Mouse (Mus musculus) embryo, embryonic 11 days (tissue): ENCODE data around the gene Prelp.
A peak's percentile ranks its signal among the peaks of the same experiment; 100 is the strongest.

Experiments
- DNase-seq: peaks from one replicate; pipeline ENCODE4 v3.0.0-alpha.2; 2015

Gene Prelp

GRCm38 (mm10) chr1:133933301-133934195, 12.3 kb upstream of the Prelp start:
- no peak for DNase-seq

- no peak for DNase-seq
These were observed 8.8 kb upstream of the Prelp start for GRCm38 (mm10) chr1:133929980-133930379.

- DNase-seq: no peak
These were observed 4.0 kb upstream of the Prelp start for GRCm38 (mm10) chr1:133925223-133925622.

GRCm38 (mm10) chr1:133924141-133924875, 3.1 kb upstream of the Prelp start:
- DNase-seq: peak; percentile 60

DNA sequence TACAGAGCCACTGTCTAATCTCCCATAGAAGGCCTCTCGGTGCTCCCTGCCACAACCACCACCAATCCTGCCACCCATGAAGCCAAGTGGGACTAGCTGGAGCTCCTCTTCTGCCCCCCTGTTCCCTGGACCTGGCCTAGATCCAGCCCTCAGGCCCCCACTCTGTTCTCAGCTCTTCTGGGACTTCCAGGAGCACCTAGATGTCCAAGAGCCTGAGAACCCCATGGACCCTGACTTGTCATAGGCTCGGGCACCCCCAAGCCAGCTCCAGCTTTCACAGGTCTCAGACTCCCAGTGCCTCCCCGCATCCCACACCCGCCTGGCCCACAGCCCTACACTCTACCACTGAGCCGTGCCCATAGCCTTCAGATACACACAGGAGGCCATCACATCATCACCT, 1.9 kb upstream of the Prelp start:
- DNase-seq: no peak

GRCm38 (mm10) chr1:133920876-133921275, 338 bp downstream of the Prelp start:
- DNase-seq: no peak

- DNase-seq: no peak
These were observed 813 bp downstream of the Prelp start for GRCm38 (mm10) chr1:133920401-133920800.

GRCm38 (mm10) chr1:133918088-133918470, 3.1 kb downstream of the Prelp start:
- DNase-seq: no peak

DNA sequence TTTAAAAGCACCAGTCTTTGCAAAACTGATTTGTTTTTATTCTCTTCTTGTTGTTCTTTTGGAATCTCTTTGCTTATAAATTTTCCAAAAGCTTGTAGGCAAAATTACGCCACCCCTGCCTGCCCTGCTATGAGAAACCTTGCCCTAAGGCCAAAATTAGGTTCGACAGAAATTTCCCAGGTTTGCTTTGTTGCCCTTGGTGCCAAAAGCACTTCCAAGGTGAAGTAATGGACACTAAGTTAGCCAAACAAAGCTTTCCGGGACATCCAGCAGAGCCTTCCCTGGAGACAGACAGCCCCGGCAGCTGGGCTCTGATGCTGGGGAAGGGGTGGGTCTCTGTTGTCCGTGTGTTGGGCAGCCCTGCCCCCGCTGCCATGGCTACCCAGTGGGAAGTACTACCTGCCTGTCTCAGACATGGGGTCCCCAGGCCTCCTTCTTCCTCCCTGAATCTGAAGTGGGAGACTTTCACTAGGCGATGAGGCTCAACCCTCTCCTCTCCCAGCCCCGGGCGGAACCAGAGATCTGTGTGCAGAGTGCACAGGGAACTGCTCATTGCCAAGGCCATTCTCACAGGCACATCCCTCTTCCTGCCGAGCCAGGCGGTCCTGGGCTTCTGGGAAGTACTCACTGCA, 3.6 kb downstream of the Prelp start:
- DNase-seq: no peak

GRCm38 (mm10) chr1:133915723-133916355, 5.4 kb downstream of the Prelp start:
- DNase-seq: no peak

- DNase-seq: no peak
These were observed 6.1 kb downstream of the Prelp start for GRCm38 (mm10) chr1:133915115-133915514.

DNA sequence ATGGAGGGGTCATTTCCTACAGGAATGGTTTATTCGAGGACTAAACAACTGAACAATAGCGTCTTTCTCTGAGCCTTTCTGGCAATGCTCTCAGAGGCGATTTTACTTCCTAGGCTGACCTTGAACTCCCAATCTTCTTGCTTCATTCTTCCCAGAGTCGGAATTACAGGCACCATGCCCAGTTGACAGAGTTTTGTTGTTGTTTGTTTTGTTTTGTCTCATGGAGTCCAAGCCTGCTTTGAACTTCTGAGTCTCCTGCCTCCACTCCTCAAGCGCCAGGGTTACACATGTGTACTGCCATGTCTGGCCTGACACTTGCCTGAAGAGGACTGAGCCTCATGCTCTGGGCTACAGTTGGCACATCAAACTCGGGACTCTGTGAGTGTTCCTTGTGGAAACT, 8.2 kb downstream of the Prelp start:
- DNase-seq: no peak

GRCm38 (mm10) chr1:133911456-133911855, 9.8 kb downstream of the Prelp start:
- DNase-seq: peak; percentile 83

DNA sequence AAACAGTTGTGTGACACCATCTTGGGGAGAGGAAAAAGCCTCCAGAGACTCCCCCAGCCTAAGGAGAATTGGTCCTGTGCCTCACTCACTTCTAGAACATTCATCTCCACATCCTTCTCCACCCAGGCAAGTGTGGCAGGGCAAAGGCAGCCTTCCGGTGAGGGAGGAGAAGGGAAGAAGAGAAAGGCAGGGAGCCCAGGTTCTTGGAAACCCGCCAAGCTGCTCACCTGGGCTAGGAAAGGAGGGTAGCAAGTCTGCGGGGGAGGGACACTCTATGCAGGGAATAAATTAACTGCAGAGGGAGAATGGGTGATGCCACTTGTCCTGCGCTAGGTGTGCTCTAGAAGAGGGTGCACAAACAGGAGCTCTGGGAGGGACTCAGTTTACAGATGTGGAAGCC, 10.2 kb downstream of the Prelp start:
- DNase-seq: no peak

- no peak for DNase-seq
These were observed 11.1 kb downstream of the Prelp start for GRCm38 (mm10) chr1:133910108-133910507.

GRCm38 (mm10) chr1:133908659-133909575, 12.3 kb downstream of the Prelp start:
- peak; percentile 53 for DNase-seq

DNA sequence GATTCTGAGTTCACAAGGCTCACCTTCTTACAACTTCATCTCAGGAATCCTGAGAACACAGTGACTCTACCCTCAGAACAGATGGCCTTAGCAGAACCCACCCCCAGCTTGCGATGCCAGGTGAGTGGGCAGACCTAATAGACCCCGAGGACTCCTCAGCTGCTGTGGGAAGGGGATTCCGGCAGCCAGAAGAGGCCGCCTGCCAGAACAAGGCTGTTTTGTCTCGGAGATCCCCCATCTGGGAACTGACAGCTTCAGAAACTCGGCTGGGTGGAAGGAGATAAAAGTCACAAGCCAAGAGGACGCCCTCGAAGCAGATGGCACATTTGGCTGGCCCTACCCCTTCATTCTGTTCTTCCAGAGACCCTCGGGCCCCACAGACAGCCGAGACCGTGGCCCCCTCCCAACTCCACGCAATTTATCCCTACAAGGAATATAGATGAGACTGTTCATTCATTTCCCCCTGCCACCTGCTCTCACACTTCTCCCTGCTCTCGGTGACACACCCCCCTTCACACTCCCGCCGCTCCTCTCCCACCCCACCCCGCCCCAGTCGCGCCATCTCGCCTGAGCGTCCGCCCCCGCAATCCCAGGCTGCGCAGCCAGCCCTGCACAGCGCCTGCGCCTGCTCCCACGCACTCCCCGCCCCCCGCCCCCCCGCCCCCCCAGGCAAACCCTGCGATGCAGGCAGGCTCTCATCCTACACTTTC, 13.1 kb downstream of the Prelp start, which contains the start of gene Optc:
TSS of gene Optc (minus strand) at position 51 of the 710 bp plus-strand sequence.
- peak; percentile 79 for DNase-seq

DNA sequence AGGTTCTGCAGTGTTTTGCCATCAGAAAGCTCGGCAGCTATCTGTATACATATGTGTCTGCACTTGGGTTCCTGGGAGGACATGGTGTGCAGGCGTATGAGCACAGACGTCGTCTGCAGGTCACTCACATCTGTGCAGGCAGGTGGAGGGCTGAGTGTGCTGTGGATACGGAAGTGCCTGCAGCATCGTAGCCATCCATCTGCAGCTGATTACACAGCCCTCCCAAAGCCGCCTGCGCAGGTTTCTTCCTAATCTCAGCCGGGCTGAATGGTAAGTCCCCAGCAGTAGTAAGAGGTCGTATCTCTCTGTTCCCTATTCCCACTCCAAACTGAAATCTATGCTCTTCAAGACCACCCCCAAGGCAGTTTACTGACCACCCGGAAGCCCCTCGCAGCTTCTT, 14.8 kb downstream of the Prelp start:
- no peak for DNase-seq

DNA sequence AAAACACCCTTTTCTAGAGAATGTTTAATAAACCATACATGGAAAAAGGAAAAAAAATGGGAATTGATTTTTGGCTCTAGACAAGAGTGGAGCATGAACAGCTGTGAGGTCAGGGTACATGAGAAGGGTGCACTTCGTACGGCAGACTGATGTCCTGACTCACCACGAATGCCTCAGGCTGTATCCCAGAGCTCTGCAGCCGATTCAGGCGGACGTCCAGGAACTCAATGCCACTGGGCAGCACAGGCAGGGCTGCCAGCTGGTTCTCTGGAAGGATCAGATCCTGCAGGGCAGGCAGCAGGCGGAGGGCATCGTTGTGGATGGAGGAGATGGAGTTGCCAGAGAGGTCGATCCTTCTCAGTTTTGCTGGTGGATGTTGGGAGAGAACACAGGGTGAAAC, 20.4 kb downstream of the Prelp start:
- no peak for DNase-seq

DNA sequence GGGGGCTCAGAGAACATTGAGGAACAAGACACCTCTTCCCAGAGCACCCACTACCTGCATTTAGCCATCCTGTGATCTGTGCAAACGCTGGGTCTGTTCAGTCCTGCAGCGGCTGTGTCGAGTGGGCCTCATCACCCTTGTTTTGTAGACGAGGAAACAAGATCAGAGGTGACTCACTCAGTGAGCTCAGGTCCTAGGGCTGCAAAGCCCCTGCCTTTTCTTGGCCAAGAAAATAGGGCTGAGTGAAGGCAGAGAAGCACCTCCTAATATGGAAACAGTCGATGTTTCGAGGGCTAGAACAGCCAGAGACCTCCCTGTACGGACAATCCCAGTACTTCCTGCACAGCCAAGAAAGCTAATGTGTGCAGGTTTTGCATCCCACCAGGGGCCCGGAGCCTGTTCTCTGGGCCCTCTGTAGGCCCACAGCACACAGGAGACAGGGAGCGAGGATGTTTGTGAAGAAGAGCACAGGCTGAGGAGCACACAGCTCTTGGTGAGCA, 22.1 kb downstream of the Prelp start:
- no peak for DNase-seq

GRCm38 (mm10) chr1:133897293-133897692, 23.9 kb downstream of the Prelp start:
- no peak for DNase-seq
